Mouse (Mus musculus) lung, postnatal 0 days (tissue): Measurements from ENCODE around the gene Sycp3.

Experiments used
- CTCF ChIP-seq: IDR thresholded peaks from 2 replicates; pipeline ENCODE4 v1.5.1; 2016; ENCODE audit warnings: antibody characterized with exemption, mild to moderate bottlenecking
- EP300 ChIP-seq: IDR thresholded peaks from 2 replicates; pipeline ENCODE4 v1.6.1; 2016; ENCODE audit warnings: antibody characterized with exemption, mild to moderate bottlenecking, control low read depth

- TF ChIP-seq CTCF (no peak), EP300 (no peak)
These were observed 32.5 kb upstream of the Sycp3 start for GRCm38 (mm10) chr10:88426896-88427295.
